Mouse (Mus musculus): ENCODE data around the gene Lats2. TPM values are rescaled to one million over a fixed set of nuclear protein-coding genes. Genes with fewer than 3 reads are reported as not detected.

The Lats2 gene
- total and polyA plus RNA-seq, 2 experiments from 2014 or later = 3.8 to 7.7 TPM

DNA sequence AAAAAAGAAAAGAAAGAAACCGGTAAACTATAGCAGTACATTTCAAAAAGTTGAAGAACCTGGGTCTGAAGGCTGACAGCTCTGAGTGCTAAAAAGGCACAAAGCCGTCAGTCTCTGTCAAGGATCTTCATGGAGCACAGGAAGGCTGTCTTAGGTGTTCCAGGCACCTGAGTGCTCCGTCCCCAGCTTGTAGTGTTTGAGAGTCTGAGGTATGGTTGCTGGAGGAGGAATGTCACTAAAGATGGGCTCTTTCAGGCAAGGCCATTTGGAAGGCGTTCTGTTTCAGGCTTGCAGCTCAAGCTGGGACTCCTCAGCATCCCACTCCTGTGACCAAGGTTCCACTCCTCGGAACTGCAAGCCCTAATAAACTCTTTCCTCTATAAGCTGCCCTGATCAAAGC is 70.7 kb downstream of the Lats2 start:
- no peaks in the 10 kb centered on the region for H3K27me3 ChIP-seq (ENCODE audit: insufficient read depth, low read length)
- no peak overlapping the region for H3K4me3 ChIP-seq (ENCODE audit: low read depth, low read length)
- H3K9me3 ChIP-seq (ENCODE audit: low read length) = no peaks in the 10 kb centered on the region
- H3K27ac ChIP-seq (ENCODE audit: low read depth, low read length) = no peak overlapping the region
- no peak overlapping the region for H3K4me2 ChIP-seq (ENCODE audit: low read depth, low read length, poor library complexity, severe bottlenecking)
- TF ChIP-seq CTCF (IDR thresholded peaks at IDR 0.05) = no peak
- DNase-seq (ENCODE audit: low spot score) (no peak), ATAC-seq (ENCODE audit: low FRiP score) (no peak)
- H3K4me1 ChIP-seq (ENCODE audit: insufficient read depth, low read length) = no peaks in the 10 kb centered on the region
- H3K36me3 ChIP-seq (ENCODE audit: insufficient read depth, low read length) = no peaks in the 10 kb centered on the region
- H3K9ac ChIP-seq (replicated peaks; ENCODE audit: low read length, poor library complexity, severe bottlenecking) = no peak overlapping the region
- 89% methylated on average over 5 of the region's 5 CpGs for WGBS

DNA sequence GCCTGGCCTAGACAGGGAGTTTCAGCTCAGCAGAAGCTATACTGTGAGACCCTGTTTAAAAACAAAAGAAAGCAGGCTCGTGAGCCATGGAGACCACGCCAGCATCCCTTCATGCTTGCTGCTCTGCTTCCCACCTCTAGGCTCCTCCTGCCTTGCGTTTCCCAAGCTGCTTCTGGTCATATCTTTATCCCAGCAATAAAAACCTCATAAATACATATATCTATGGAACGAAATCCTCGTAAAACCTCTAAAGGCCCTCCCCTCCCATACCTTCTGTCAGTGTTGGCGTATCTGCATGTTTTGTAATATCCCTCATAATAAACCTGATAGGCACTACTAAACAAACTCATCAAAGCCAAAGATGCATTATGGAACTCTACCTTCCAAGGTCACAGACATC is 71.5 kb downstream of the Lats2 start:
- ATAC-seq (ENCODE audit: low FRiP score) (no peak), DNase-seq (ENCODE audit: low spot score) (no peak)
- 86% methylated on average over 6 of the region's 6 CpGs for WGBS
- Histone ChIP-seq H3K9ac (replicated peaks; ENCODE audit: low read length, poor library complexity, severe bottlenecking) (no peak overlapping the region), H3K4me3 (ENCODE audit: low read depth, low read length) (no peak overlapping the region), H3K27me3 (ENCODE audit: insufficient read depth, low read length) (no peaks in the 10 kb centered on the region), H3K9me3 (ENCODE audit: low read length) (no peaks in the 10 kb centered on the region), H3K4me1 (ENCODE audit: insufficient read depth, low read length) (no peaks in the 10 kb centered on the region), H3K4me2 (ENCODE audit: low read depth, low read length, poor library complexity, severe bottlenecking) (no peak overlapping the region), H3K27ac (ENCODE audit: low read depth, low read length) (no peak overlapping the region), H3K36me3 (ENCODE audit: insufficient read depth, low read length) (no peaks in the 10 kb centered on the region)
- TF ChIP-seq CTCF (IDR thresholded peaks at IDR 0.05) = no peak

DNA sequence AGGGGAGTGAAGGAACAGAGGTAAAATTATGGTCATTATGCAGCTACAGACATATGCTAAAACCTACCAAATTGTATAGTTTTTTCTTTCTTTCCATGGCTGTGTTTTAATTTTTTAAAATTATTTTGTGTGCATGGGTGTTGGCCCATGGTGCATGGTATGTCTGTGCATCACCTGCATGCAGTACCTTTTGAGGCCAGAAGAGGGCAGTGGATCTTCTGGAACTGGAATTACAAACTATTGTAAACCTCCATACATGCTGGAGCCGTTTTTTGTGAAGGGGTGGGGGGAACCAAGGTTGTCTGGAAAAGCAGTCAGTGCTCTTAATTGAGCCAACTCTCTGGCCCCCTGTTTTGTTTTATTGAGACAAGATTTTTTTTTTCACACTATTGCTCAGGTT is 73.6 kb downstream of the Lats2 start:
- H3K9ac ChIP-seq (replicated peaks; ENCODE audit: low read length, poor library complexity, severe bottlenecking) = no peak overlapping the region
- H3K4me2 ChIP-seq (ENCODE audit: low read depth, low read length, poor library complexity, severe bottlenecking) = no peak overlapping the region
- ATAC-seq (ENCODE audit: low FRiP score) = peak; percentile 64
- H3K27ac ChIP-seq (ENCODE audit: low read depth, low read length) = no peak overlapping the region
- no peaks in the 10 kb centered on the region for H3K4me1 ChIP-seq (ENCODE audit: insufficient read depth, low read length)
- 3% methylated on average over 1 of the region's 1 CpGs for WGBS
- TF ChIP-seq CTCF (IDR thresholded peaks at IDR 0.05) = peak; percentile 88
- no peaks in the 10 kb centered on the region for H3K27me3 ChIP-seq (ENCODE audit: insufficient read depth, low read length)
- H3K4me3 ChIP-seq (ENCODE audit: low read depth, low read length) = no peak overlapping the region
- H3K36me3 ChIP-seq (ENCODE audit: insufficient read depth, low read length) = no peaks in the 10 kb centered on the region
- peak; percentile 60 for DNase-seq (ENCODE audit: low spot score)
- no peaks in the 10 kb centered on the region for H3K9me3 ChIP-seq (ENCODE audit: low read length)

DNA sequence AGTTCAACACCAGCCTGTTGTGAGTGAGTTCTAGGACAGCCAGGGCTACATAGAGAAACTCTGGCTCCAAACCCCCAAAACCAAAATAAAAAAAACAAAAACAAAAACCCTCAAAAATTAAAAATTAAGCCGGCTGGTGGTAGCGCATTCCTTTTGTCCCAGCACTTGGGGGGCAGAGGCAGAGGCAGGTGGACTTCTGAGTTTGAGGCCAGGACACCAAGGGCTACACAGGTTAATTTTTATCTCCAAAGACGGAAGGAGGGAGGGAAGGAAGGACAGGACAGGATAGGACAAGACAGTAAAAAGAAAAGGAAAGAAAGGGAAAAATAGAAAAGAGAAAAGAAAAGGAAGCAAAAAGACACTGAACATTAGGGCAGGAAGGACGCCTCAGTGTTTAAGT is 75.4 kb downstream of the Lats2 start:
- H3K9me3 ChIP-seq (ENCODE audit: low read length) = no peaks in the 10 kb centered on the region
- DNase-seq (ENCODE audit: low spot score) = no peak
- H3K27ac ChIP-seq (ENCODE audit: low read depth, low read length) = no peak overlapping the region
- no peak for TF ChIP-seq CTCF (IDR thresholded peaks at IDR 0.05)
- no peak for ATAC-seq (ENCODE audit: low FRiP score)
- H3K36me3 ChIP-seq (ENCODE audit: insufficient read depth, low read length) = no peaks in the 10 kb centered on the region
- no peaks in the 10 kb centered on the region for H3K27me3 ChIP-seq (ENCODE audit: insufficient read depth, low read length)
- no peak overlapping the region for H3K4me2 ChIP-seq (ENCODE audit: low read depth, low read length, poor library complexity, severe bottlenecking)
- WGBS = 91% methylated on average over 4 of the region's 4 CpGs
- no peak overlapping the region for H3K9ac ChIP-seq (replicated peaks; ENCODE audit: low read length, poor library complexity, severe bottlenecking)
- no peaks in the 10 kb centered on the region for H3K4me1 ChIP-seq (ENCODE audit: insufficient read depth, low read length)
- no peak overlapping the region for H3K4me3 ChIP-seq (ENCODE audit: low read depth, low read length)

DNA sequence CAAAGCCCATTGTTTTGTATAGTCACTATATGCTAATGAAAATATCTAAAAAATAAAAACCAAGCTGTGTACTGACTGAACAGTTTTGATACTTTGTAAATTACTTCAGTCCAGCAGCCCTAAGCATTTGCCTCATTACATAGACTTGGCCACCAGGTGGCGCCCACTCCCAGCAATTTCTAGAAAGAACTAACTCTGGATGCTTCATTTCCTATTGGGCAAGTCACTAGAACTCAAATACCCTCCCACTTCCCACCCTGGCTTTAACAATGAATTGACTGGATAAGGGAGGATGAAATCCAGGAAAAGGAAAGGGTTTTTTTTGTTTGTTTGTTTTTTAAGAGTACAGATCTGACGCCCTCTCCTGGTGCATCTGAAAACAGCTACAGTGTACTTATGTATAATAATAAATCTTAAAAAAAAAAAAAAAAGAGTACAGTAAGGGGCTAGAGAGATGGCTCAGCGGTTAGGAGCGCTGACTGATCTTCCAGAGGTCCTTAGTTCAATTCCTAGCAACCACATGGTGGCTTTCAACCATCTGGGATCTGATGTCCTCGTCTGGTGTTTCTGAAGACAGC is 78.1 kb downstream of the Lats2 start:
- ATAC-seq (ENCODE audit: low FRiP score) (peak; percentile 85), DNase-seq (ENCODE audit: low spot score) (peak; percentile 92)
- no peak overlapping the region for H3K9ac ChIP-seq (replicated peaks; ENCODE audit: low read length, poor library complexity, severe bottlenecking)
- no peak overlapping the region for H3K4me2 ChIP-seq (ENCODE audit: low read depth, low read length, poor library complexity, severe bottlenecking)
- H3K36me3 ChIP-seq (ENCODE audit: insufficient read depth, low read length) = no peaks in the 10 kb centered on the region
- no peak overlapping the region for H3K27ac ChIP-seq (ENCODE audit: low read depth, low read length)
- 41% methylated on average over 5 of the region's 5 CpGs for WGBS
- H3K4me1 ChIP-seq (ENCODE audit: insufficient read depth, low read length) = no peaks in the 10 kb centered on the region
- H3K9me3 ChIP-seq (ENCODE audit: low read length) = no peaks in the 10 kb centered on the region
- peak; percentile 95 for TF ChIP-seq CTCF (IDR thresholded peaks at IDR 0.05)
- H3K27me3 ChIP-seq (ENCODE audit: insufficient read depth, low read length) = no peaks in the 10 kb centered on the region
- H3K4me3 ChIP-seq (ENCODE audit: low read depth, low read length) = no peak overlapping the region

DNA sequence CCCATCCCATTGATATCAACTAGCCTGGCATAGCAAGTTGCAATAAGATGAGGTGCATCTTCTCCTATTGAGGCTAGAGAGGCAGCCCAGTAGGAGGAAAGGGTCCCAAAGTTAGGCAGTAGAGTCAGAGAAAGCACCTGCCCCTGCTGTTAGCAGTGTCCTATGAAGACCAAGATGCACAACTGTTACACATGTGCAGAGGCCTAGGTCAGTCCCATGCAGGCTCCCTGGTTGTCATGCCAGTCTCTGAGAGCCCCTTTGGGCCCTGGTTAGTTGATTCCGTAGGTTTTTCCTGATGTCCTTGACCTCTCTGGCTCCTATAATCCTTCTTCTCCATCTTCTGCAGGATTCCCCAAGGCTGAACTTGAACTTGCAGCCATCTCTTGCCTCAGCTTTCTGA is 78.7 kb downstream of the Lats2 start:
- Histone ChIP-seq H3K27me3 (ENCODE audit: insufficient read depth, low read length) (no peaks in the 10 kb centered on the region), H3K9ac (replicated peaks; ENCODE audit: low read length, poor library complexity, severe bottlenecking) (no peak overlapping the region), H3K4me1 (ENCODE audit: insufficient read depth, low read length) (no peaks in the 10 kb centered on the region), H3K4me3 (ENCODE audit: low read depth, low read length) (no peak overlapping the region), H3K4me2 (ENCODE audit: low read depth, low read length, poor library complexity, severe bottlenecking) (no peak overlapping the region), H3K9me3 (ENCODE audit: low read length) (no peaks in the 10 kb centered on the region), H3K36me3 (ENCODE audit: insufficient read depth, low read length) (no peaks in the 10 kb centered on the region), H3K27ac (ENCODE audit: low read depth, low read length) (no peak overlapping the region)
- no peak for ATAC-seq (ENCODE audit: low FRiP score)
- TF ChIP-seq CTCF (IDR thresholded peaks at IDR 0.05) = no peak
- WGBS = 28% methylated on average over 1 of the region's 1 CpGs
- no peak for DNase-seq (ENCODE audit: low spot score)

All from midbrain, postnatal 0 days (tissue).